Mouse (Mus musculus): ENCODE data around the gene Ttll6. TPM values are rescaled to one million over a fixed set of nuclear protein-coding genes. Genes with fewer than 3 reads are reported as not detected.
"Not testable (repeated sequence)": the region's sequence is repeated elsewhere in the genome, so short reads cannot be mapped to it uniquely, and the experiment has no call there.

Ttll6 gene
- polyA plus RNA-seq, 1 experiment from 2014 or later = 0.26 TPM

- H3K4me1 ChIP-seq (replicated peaks) = peaks cover 11% of the 10 kb centered on the region
- H3K9me3 ChIP-seq; H3K4me3 ChIP-seq; ATAC-seq (ENCODE audit: low FRiP score); H3K27ac ChIP-seq; H3K4me2 ChIP-seq; H3K9ac ChIP-seq; H3K36me3 ChIP-seq: not testable (repeated sequence)
- peaks cover 62% of the 10 kb centered on the region for H3K27me3 ChIP-seq
- 80% methylated on average over 4 of the region's 4 CpGs for WGBS
Measured at GRCm38 (mm10) chr11:96122806-96123205, 10.8 kb upstream of the Ttll6 start.

- Histone ChIP-seq H3K4me3 (peak overlapping the region; percentile 40), H3K9me3 (no peaks in the 10 kb centered on the region), H3K9ac (peak overlapping the region; percentile 53; the same call in 1 of the 2 replicates), H3K36me3 (no peaks in the 10 kb centered on the region), H3K4me2 (peak overlapping the region; percentile 75), H3K27ac (no peak overlapping the region), H3K4me1 (replicated peaks) (peaks cover 11% of the 10 kb centered on the region), H3K27me3 (peaks cover 62% of the 10 kb centered on the region)
- 2% methylated on average over 45 of the region's 45 CpGs for WGBS
- ATAC-seq (ENCODE audit: low FRiP score) = no peak
Measured at GRCm38 (mm10) chr11:96124052-96124914, 9.3 kb upstream of the Ttll6 start.

GRCm38 (mm10) chr11:96130606-96131005, 3.0 kb upstream of the Ttll6 start:
- no peaks in the 10 kb centered on the region for H3K36me3 ChIP-seq
- H3K4me3 ChIP-seq = no peak overlapping the region
- H3K9me3 ChIP-seq = no peaks in the 10 kb centered on the region
- ATAC-seq (ENCODE audit: low FRiP score) = no peak
- H3K4me1 ChIP-seq (replicated peaks) = peaks cover 7% of the 10 kb centered on the region
- H3K9ac ChIP-seq = no peak overlapping the region
- peaks cover 33% of the 10 kb centered on the region for H3K27me3 ChIP-seq
- no peak overlapping the region for H3K4me2 ChIP-seq
- 69% methylated on average over 10 of the region's 10 CpGs for WGBS
- H3K27ac ChIP-seq = no peak overlapping the region

- 90% methylated on average over 8 of the region's 8 CpGs for WGBS
- Histone ChIP-seq H3K36me3 (no peaks in the 10 kb centered on the region), H3K27me3 (peaks cover 27% of the 10 kb centered on the region), H3K9ac (no peak overlapping the region), H3K4me2 (no peak overlapping the region), H3K27ac (no peak overlapping the region), H3K9me3 (no peaks in the 10 kb centered on the region), H3K4me1 (replicated peaks) (peaks cover 9% of the 10 kb centered on the region), H3K4me3 (no peak overlapping the region)
- no peak for ATAC-seq (ENCODE audit: low FRiP score)
Measured at GRCm38 (mm10) chr11:96135847-96136246, 2.3 kb downstream of the Ttll6 start.

- Histone ChIP-seq H3K9ac (no peak overlapping the region), H3K27ac (no peak overlapping the region), H3K36me3 (no peaks in the 10 kb centered on the region), H3K4me2 (no peak overlapping the region), H3K27me3 (peaks cover 24% of the 10 kb centered on the region), H3K4me3 (no peak overlapping the region), H3K4me1 (replicated peaks) (peaks cover 8% of the 10 kb centered on the region; the same call in 1 of the 2 replicates), H3K9me3 (no peaks in the 10 kb centered on the region)
- 24% methylated on average over 4 of the region's 4 CpGs for WGBS
- ATAC-seq (ENCODE audit: low FRiP score) = no peak
Measured at GRCm38 (mm10) chr11:96140726-96141175, 7.2 kb downstream of the Ttll6 start.

- Histone ChIP-seq H3K27ac (no peak overlapping the region), H3K4me3 (no peak overlapping the region), H3K9ac (no peak overlapping the region), H3K9me3 (no peaks in the 10 kb centered on the region), H3K36me3 (no peaks in the 10 kb centered on the region), H3K27me3 (peaks cover 53% of the 10 kb centered on the region), H3K4me2 (no peak overlapping the region), H3K4me1 (replicated peaks) (peaks cover 12% of the 10 kb centered on the region; the same call in 1 of the 2 replicates)
- no peak for ATAC-seq (ENCODE audit: low FRiP score)
- 64% methylated on average over 4 of the region's 4 CpGs for WGBS
Measured at GRCm38 (mm10) chr11:96143766-96144165, 10.2 kb downstream of the Ttll6 start.

GRCm38 (mm10) chr11:96145622-96146270, 12.2 kb downstream of the Ttll6 start:
- Histone ChIP-seq H3K27ac (no peak overlapping the region), H3K4me3 (0 out of 2 replicates have a peak overlapping the region, but pooled peaks have one; percentile 7), H3K4me2 (peak overlapping the region; percentile 36), H3K36me3 (no peaks in the 10 kb centered on the region), H3K9me3 (no peaks in the 10 kb centered on the region), H3K27me3 (peaks cover 62% of the 10 kb centered on the region), H3K9ac (peak overlapping the region; percentile 39; the same call in 1 of the 2 replicates), H3K4me1 (replicated peaks) (peaks cover 10% of the 10 kb centered on the region; the same call in 1 of the 2 replicates)
- ATAC-seq (ENCODE audit: low FRiP score) = 0 out of 2 replicates have a peak, but pooled peaks have one; percentile 54
- 4% methylated on average over 15 of the region's 15 CpGs for WGBS

- no peak for ATAC-seq (ENCODE audit: low FRiP score)
- WGBS = 81% methylated on average over 6 of the region's 6 CpGs
- H3K27me3 ChIP-seq = peaks cover 73% of the 10 kb centered on the region
Measured at GRCm38 (mm10) chr11:96147471-96147870, 13.9 kb downstream of the Ttll6 start.

GRCm38 (mm10) chr11:96164769-96165168, 31.2 kb downstream of the Ttll6 start:
- Histone ChIP-seq H3K9ac (no peak overlapping the region), H3K9me3 (no peaks in the 10 kb centered on the region), H3K4me2 (no peak overlapping the region), H3K27me3 (peaks cover 81% of the 10 kb centered on the region), H3K27ac (no peak overlapping the region), H3K4me3 (no peak overlapping the region), H3K4me1 (replicated peaks) (no peaks in the 10 kb centered on the region), H3K36me3 (no peaks in the 10 kb centered on the region)
- WGBS = 68% methylated on average over 12 of the region's 12 CpGs
- no peak for ATAC-seq (ENCODE audit: low FRiP score)

More at GRCm38 (mm10) chr11:96147471-96147870, 13.9 kb downstream of the Ttll6 start:
- Histone ChIP-seq H3K27ac (no peak overlapping the region), H3K9ac (no peak overlapping the region), H3K4me3 (no peak overlapping the region), H3K36me3 (no peaks in the 10 kb centered on the region), H3K4me1 (replicated peaks) (peaks cover 8% of the 10 kb centered on the region; the same call in 1 of the 2 replicates), H3K9me3 (no peaks in the 10 kb centered on the region), H3K4me2 (no peak overlapping the region)

GRCm38 (mm10) chr11:96168125-96168524, 34.5 kb downstream of the Ttll6 start:
- WGBS = 37% methylated on average over 9 of the region's 9 CpGs
- Histone ChIP-seq H3K27me3 (peaks cover 100% of the 10 kb centered on the region), H3K27ac (no peak overlapping the region), H3K4me3 (no peak overlapping the region), H3K4me1 (replicated peaks) (no peaks in the 10 kb centered on the region), H3K36me3 (no peaks in the 10 kb centered on the region), H3K9me3 (no peaks in the 10 kb centered on the region), H3K9ac (no peak overlapping the region), H3K4me2 (no peak overlapping the region)
- ATAC-seq (ENCODE audit: low FRiP score) = no peak

GRCm38 (mm10) chr11:96169016-96169415, 35.4 kb downstream of the Ttll6 start:
- Histone ChIP-seq H3K27ac (no peak overlapping the region), H3K9me3 (no peaks in the 10 kb centered on the region), H3K27me3 (peaks cover 100% of the 10 kb centered on the region), H3K4me2 (no peak overlapping the region), H3K9ac (no peak overlapping the region), H3K36me3 (no peaks in the 10 kb centered on the region), H3K4me3 (no peak overlapping the region), H3K4me1 (replicated peaks) (no peaks in the 10 kb centered on the region)
- no peak for ATAC-seq (ENCODE audit: low FRiP score)
- WGBS = 12% methylated on average over 7 of the region's 7 CpGs

GRCm38 (mm10) chr11:96170711-96171379, 37.3 kb downstream of the Ttll6 start:
- no peak for ATAC-seq (ENCODE audit: low FRiP score)
- Histone ChIP-seq H3K4me1 (replicated peaks) (no peaks in the 10 kb centered on the region), H3K27ac (no peak overlapping the region), H3K9ac (no peak overlapping the region), H3K4me3 (no peak overlapping the region), H3K4me2 (no peak overlapping the region), H3K36me3 (no peaks in the 10 kb centered on the region), H3K9me3 (no peaks in the 10 kb centered on the region), H3K27me3 (peaks cover 100% of the 10 kb centered on the region)
- under 1% methylated on average over 20 of the region's 20 CpGs for WGBS

Data from hindbrain, embryonic 13.5 days (tissue).